Mouse (Mus musculus) hindbrain, embryonic 15.5 days (tissue): ENCODE measurements around the gene Trim11. TPM values are rescaled to one million over a fixed set of nuclear protein-coding genes. Genes with fewer than 3 reads are reported as not detected.

ENCODE experiments used
- ATAC-seq: fragments of 200-750 bp; cut with Nextera tagmentation; 2 replicates; pipeline ENCODE4 v1.8.0; 2017; ENCODE audit warnings: low read depth, moderate number of reproducible peaks, moderate TSS enrichment; ENCODE audit not compliant: low FRiP score
- H3K27ac ChIP-seq: fragments of 300-500 bp; sonication (generic); replicated peaks from 2 replicates; pipeline ENCODE4 v1.5.1; 2015; ENCODE audit warnings: mild to moderate bottlenecking, inconsistent platforms
- H3K27me3 ChIP-seq: fragments of 300-500 bp; sonication (generic); 2 replicates; pipeline ENCODE4 v1.6.1; 2015; ENCODE audit warnings: control low read depth, inconsistent platforms
- H3K36me3 ChIP-seq: fragments of 300-500 bp; sonication (generic); 2 replicates; pipeline ENCODE4 v1.6.1; 2015; ENCODE audit warnings: control low read depth, inconsistent platforms
- H3K4me1 ChIP-seq: fragments of 300-500 bp; sonication (generic); replicated peaks from 2 replicates; pipeline ENCODE4 v1.6.1; 2015; ENCODE audit warnings: control low read depth, inconsistent platforms
- H3K4me2 ChIP-seq: fragments of 300-500 bp; sonication (generic); 2 replicates; pipeline ENCODE4 v1.6.1; 2015; ENCODE audit warnings: moderate library complexity, mild to moderate bottlenecking, inconsistent platforms
- H3K4me3 ChIP-seq: fragments of 300-500 bp; sonication (generic); 2 replicates; pipeline ENCODE4 v1.5.1; 2015; ENCODE audit warnings: mild to moderate bottlenecking, inconsistent platforms
- H3K9ac ChIP-seq: fragments of 300-500 bp; sonication (generic); 2 replicates; pipeline ENCODE4 v1.6.1; 2015; ENCODE audit warnings: inconsistent platforms
- H3K9me3 ChIP-seq: fragments of 300-500 bp; sonication (generic); 2 replicates; pipeline ENCODE4 v1.6.1; 2016; ENCODE audit warnings: control low read depth, inconsistent platforms
- WGBS: fragments of 180-500 bp; shearing (Covaris S2); methylation state at CpG from one replicate; pipeline ENCODE4 v1.1.7; 2015; 5-methylcytosine and 5-hydroxymethylcytosine counted together
- polyA plus RNA-seq: library from polyadenylated mRNA; unstranded; fragments of >200 nt; fragmentation: Nextera tagmentation; extraction: Ambion mirVana; gene quantifications from 2 replicates; pipeline ENCODE4 v1.2.1, GENCODE M21; 2015

Trim11 gene
- polyA plus RNA-seq, 1 experiment from 2014 or later: 20.7 TPM

DNA sequence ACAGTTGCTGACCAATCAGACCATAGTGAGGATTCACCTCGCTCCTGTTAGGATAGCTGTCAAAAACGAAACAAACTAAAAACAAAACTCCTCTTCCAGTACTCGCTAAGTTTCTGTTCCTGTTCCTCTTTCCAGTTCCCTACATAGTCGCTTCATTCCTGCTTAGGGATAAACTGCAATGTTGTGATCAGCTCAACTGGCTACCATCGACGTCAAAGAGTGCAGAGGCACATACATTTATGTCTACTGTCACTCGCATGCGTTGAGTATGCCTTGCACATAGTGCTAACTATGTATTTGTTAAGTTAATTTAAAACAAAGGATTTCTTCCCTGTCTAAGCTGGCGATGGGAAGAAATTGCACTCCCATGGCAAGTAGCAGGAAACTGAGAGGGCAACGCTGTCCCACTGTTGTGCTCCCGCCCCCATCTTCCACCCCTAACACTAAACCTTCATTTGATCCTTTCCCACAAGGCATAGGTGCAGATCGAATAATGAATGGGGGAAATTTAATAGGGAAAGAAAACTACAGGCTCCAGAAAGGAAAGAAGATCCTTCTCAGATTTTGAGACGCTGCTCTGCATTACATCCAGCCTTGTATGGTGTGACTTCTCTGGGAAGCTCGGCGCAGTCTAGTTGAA, 18.6 kb upstream of the Trim11 start:
- Histone ChIP-seq H3K4me1 (peaks cover 39% of the 10 kb centered on the region), H3K9me3 (no peaks in the 10 kb centered on the region), H3K4me2 (peak overlapping the region; percentile 80), H3K9ac (peak overlapping the region; percentile 70; the same call in 1 of the 2 replicates), H3K36me3 (no peaks in the 10 kb centered on the region), H3K4me3 (peak overlapping the region; percentile 55), H3K27me3 (no peaks in the 10 kb centered on the region), H3K27ac (peak overlapping the region; percentile 87)
- 33% methylated on average over 15 of the region's 15 CpGs for WGBS
- no peak for ATAC-seq

DNA sequence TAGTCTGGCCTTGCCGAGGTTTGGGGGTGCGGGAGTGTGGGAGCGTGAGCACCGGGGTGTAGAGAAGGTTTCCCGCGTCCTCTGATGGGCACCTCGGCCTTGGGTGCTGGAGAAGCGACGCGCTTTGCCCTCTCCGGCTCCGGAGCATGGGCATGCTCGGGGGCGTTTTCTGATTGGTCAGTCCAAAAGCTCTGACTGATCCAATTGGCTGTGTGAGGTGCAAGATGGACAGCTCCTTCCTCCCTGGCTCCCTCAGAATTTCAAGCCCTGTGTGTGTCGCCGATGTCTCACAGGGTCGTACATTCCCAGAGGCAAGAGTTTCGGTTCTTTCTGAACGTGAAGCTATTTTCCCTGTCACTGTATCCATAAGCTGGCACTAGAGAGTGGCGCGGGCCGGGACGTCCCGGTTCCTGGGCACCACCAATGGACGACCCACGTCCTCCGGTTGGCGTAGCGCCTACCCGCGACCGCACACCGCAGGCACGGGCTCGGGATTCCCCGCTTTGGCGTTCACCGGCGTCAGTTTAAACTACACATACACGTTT, 17.9 kb upstream of the Trim11 start:
- WGBS: 4% methylated on average over 40 of the region's 40 CpGs
- H3K4me1 ChIP-seq: peaks cover 39% of the 10 kb centered on the region

GRCm38 (mm10) chr11:58961364-58962177, 16.3 kb upstream of the Trim11 start:
- Histone ChIP-seq H3K27ac (no peak overlapping the region), H3K9ac (no peak overlapping the region), H3K4me3 (no peak overlapping the region), H3K9me3 (no peaks in the 10 kb centered on the region), H3K36me3 (no peaks in the 10 kb centered on the region), H3K4me2 (no peak overlapping the region), H3K27me3 (no peaks in the 10 kb centered on the region), H3K4me1 (peaks cover 35% of the 10 kb centered on the region)
- WGBS: 63% methylated on average over 50 of the region's 50 CpGs
- no peak for ATAC-seq

More for the DNA sequence above, 17.9 kb upstream of the Trim11 start:
- H3K27ac ChIP-seq: peak overlapping the region; percentile 87
- no peaks in the 10 kb centered on the region for H3K9me3 ChIP-seq
- peak overlapping the region; percentile 70 for H3K9ac ChIP-seq
- H3K4me2 ChIP-seq: peak overlapping the region; percentile 80
- ATAC-seq: peak; percentile 91
- H3K27me3 ChIP-seq: no peaks in the 10 kb centered on the region
- peak overlapping the region; percentile 55 for H3K4me3 ChIP-seq
- H3K36me3 ChIP-seq: no peaks in the 10 kb centered on the region

DNA sequence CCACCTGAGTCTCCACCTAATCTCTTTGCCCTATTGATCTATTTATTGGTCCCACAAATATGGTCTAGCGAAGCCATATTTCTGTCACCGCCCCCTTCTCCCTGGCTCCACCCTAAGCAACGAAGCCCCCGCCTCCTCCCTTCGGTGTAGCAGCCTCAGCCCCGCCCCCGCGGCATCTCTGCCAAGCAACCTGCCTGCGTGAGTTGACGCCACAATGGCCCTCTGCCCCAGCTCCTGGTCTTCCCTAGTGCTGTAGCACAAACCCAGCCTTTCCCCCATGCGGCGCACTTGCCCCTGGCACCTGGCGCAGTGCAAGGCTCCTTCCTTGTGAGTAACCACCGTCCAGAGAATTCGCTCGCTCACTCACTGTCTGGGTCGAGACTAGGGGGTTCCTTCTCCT, 14.3 kb upstream of the Trim11 start:
- peaks cover 15% of the 10 kb centered on the region for H3K4me1 ChIP-seq

DNA sequence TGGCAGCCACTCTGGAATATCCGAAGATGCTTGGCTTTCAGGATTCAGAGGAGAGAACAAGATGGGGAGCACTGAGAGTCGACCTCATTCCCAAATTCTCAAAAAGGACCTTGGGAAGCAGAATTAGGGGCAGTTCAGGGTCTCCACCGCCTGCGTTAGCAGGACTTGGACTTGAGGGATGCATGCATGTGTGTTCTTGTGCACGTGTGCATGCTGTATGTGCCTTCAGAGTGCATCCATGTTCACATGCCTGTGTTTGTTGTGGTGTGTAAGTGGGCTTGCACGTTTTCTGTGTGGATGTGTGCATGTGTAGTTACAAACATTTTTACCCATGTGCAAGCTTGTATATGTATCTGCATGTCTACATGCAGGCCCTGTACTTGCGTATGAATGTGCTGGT, 13.7 kb upstream of the Trim11 start:
- Histone ChIP-seq H3K4me3 (no peak overlapping the region), H3K4me1 (peaks cover 9% of the 10 kb centered on the region), H3K9ac (no peak overlapping the region), H3K4me2 (no peak overlapping the region), H3K27ac (no peak overlapping the region), H3K36me3 (no peaks in the 10 kb centered on the region), H3K9me3 (no peaks in the 10 kb centered on the region), H3K27me3 (no peaks in the 10 kb centered on the region)
- 86% methylated on average over 7 of the region's 7 CpGs for WGBS
- no peak for ATAC-seq

More for the DNA sequence above, 14.3 kb upstream of the Trim11 start:
- Histone ChIP-seq H3K27ac (no peak overlapping the region), H3K9ac (no peak overlapping the region), H3K4me3 (no peak overlapping the region), H3K9me3 (no peaks in the 10 kb centered on the region), H3K27me3 (no peaks in the 10 kb centered on the region), H3K4me2 (0 out of 2 replicates have a peak overlapping the region, but pooled peaks have one; percentile 29), H3K36me3 (no peaks in the 10 kb centered on the region)
- WGBS: 35% methylated on average over 17 of the region's 17 CpGs
- no peak for ATAC-seq

- H3K27ac ChIP-seq: no peak overlapping the region
- 0 out of 2 replicates have a peak, but pooled peaks cover 2% of the 10 kb centered on the region for H3K4me1 ChIP-seq
- H3K36me3 ChIP-seq: peaks cover 4% of the 10 kb centered on the region; the same call in 1 of the 2 replicates
- no peak for ATAC-seq
- H3K4me3 ChIP-seq: no peak overlapping the region
- H3K4me2 ChIP-seq: no peak overlapping the region
- WGBS: 41% methylated on average over 12 of the region's 12 CpGs
- H3K27me3 ChIP-seq: no peaks in the 10 kb centered on the region
- no peaks in the 10 kb centered on the region for H3K9me3 ChIP-seq
- no peak overlapping the region for H3K9ac ChIP-seq
Observed at GRCm38 (mm10) chr11:58965001-58965760, 12.7 kb upstream of the Trim11 start.

DNA sequence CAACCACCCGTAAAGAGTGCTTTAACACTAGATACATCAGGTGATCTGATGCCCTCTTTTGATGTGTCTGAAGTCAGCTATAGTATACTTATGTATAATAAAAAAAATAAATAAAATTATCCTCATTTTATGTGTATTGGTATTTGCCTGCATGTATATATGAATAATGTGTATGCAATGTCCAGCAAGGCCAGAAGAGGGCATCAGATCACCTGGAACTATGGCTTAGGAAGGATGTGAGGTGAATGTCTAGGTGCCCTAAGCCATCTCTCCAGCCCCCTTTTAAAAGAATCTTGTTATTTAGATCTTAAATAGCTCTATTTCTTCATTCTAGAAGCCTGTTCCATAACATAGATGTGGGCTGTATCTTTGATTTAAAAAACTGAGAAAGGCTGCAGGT, 10.5 kb upstream of the Trim11 start:
- 94% methylated on average over 1 of the region's 1 CpGs for WGBS
- H3K36me3 ChIP-seq: peaks cover 4% of the 10 kb centered on the region; the same call in 1 of the 2 replicates
- no peak for ATAC-seq
- no peak overlapping the region for H3K4me3 ChIP-seq
- H3K4me1 ChIP-seq: no peaks in the 10 kb centered on the region
- no peaks in the 10 kb centered on the region for H3K27me3 ChIP-seq
- no peak overlapping the region for H3K9ac ChIP-seq
- H3K4me2 ChIP-seq: no peak overlapping the region
- H3K9me3 ChIP-seq: no peaks in the 10 kb centered on the region
- no peak overlapping the region for H3K27ac ChIP-seq

DNA sequence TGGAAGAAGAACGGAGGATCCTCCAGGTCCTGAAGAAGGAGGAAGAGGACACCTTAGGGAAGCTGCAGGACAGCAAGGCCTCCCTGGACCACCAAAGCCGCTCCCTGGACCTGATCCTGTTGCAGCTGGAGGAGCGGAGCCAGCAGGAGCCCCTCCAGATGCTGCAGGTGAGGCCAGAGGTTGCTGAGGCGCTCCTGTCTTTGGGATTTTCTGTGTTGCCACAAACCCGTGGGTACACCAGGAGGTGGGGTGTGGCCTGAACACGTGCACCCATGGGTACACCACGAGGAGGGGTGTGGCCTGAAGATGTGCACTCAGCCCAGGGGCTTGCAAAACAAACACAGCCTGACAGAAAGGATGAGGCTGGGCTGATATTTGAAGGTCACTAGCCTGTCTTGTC, 9.3 kb upstream of the Trim11 start:
- no peak overlapping the region for H3K9ac ChIP-seq
- H3K4me1 ChIP-seq: no peaks in the 10 kb centered on the region
- 86% methylated on average over 7 of the region's 7 CpGs for WGBS
- H3K36me3 ChIP-seq: peaks cover 4% of the 10 kb centered on the region; the same call in 1 of the 2 replicates
- no peaks in the 10 kb centered on the region for H3K9me3 ChIP-seq
- H3K4me2 ChIP-seq: no peak overlapping the region
- H3K27ac ChIP-seq: no peak overlapping the region
- ATAC-seq: no peak
- no peaks in the 10 kb centered on the region for H3K27me3 ChIP-seq
- H3K4me3 ChIP-seq: no peak overlapping the region

DNA sequence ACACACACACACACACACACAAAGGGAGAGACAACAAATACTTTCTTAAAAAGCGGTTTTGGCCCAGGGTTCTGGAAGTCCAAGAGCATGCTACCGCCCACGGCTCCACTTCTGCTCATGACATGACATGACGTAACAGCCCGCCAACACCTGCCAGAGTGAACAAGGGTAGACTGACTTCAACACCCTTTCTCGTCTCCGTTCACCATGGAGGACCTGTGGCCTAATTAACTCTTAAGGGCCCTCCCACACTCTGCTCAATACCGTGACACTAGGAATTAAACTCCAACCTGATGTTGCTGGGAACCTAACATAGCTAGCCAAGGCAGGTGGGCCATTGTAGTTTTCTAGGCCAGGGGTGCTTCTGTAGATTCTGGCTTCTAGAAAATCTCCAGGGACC, 8.9 kb upstream of the Trim11 start:
- Histone ChIP-seq H3K9me3 (no peaks in the 10 kb centered on the region), H3K4me1 (no peaks in the 10 kb centered on the region), H3K27me3 (no peaks in the 10 kb centered on the region), H3K27ac (no peak overlapping the region), H3K9ac (no peak overlapping the region), H3K4me3 (no peak overlapping the region), H3K36me3 (peaks cover 4% of the 10 kb centered on the region; the same call in 1 of the 2 replicates), H3K4me2 (no peak overlapping the region)
- 88% methylated on average over 8 of the region's 8 CpGs for WGBS
- ATAC-seq: no peak

GRCm38 (mm10) chr11:58969659-58970058, 8.2 kb upstream of the Trim11 start:
- H3K4me3 ChIP-seq: no peak overlapping the region
- no peaks in the 10 kb centered on the region for H3K9me3 ChIP-seq
- H3K4me1 ChIP-seq: no peaks in the 10 kb centered on the region
- no peak overlapping the region for H3K27ac ChIP-seq
- ATAC-seq: no peak
- no peak overlapping the region for H3K9ac ChIP-seq
- no peak overlapping the region for H3K4me2 ChIP-seq
- peaks cover 4% of the 10 kb centered on the region; the same call in 1 of the 2 replicates for H3K36me3 ChIP-seq
- 83% methylated on average over 6 of the region's 6 CpGs for WGBS
- H3K27me3 ChIP-seq: no peaks in the 10 kb centered on the region

DNA sequence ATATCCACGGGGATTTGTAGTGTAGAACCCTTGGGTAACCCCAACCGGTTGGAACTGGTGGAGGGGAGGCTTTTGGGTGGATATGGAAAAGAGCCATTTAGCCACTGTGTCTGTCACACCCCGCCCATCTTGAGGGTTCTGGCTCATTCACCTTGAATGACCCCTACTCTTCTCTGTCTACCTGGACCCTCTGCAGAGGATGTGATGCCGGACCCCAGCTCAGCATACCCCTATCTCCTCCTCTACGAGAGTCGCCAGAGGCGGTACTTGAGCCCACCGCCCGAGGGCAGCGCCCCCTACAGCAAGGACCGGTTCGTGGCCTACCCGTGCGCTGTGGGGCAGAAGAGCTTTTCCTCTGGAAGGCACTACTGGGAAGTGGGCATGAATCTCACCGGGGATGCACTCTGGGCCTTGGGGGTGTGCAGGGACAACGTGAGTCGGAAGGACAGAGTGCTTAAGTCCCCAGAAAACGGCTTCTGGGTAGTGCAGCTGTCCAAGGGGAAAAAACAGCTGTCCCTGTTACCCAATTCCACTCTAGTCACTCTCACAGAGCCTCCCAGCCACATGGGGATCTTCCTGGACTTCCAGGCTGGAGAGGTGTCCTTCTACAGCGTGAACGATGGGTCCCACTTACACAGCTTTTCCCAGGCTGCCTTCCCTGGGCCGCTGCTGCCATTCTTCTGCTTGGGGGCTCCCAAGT, 6.9 kb upstream of the Trim11 start:
- H3K9me3 ChIP-seq: no peaks in the 10 kb centered on the region

More for the DNA sequence above, 6.9 kb upstream of the Trim11 start:
- Histone ChIP-seq H3K4me2 (no peak overlapping the region), H3K27me3 (no peaks in the 10 kb centered on the region), H3K4me3 (no peak overlapping the region), H3K9ac (no peak overlapping the region), H3K27ac (no peak overlapping the region), H3K4me1 (peaks cover 8% of the 10 kb centered on the region), H3K36me3 (peaks cover 4% of the 10 kb centered on the region; the same call in 1 of the 2 replicates)
- no peak for ATAC-seq
- WGBS: 91% methylated on average over 21 of the region's 21 CpGs
